Mouse (Mus musculus) ovary, adult 18-20 months (tissue): Measurements from ENCODE around the gene Myo3b.
"Not testable (repeated sequence)": the region's sequence is repeated elsewhere in the genome, so short reads cannot be mapped to it uniquely, and the experiment has no call there.

Experiments
- DNase-seq: peaks from one replicate; pipeline ENCODE4 v3.0.0; 2022; ENCODE audit warnings: low spot score, mixed read lengths

Myo3b gene

GRCm38 (mm10) chr2:70038752-70039151, at the start of gene Myo3b:
TSS of gene Myo3b (plus strand) at chr2:70039126.
- DNase-seq = no peak

- DNase-seq = no peak
Measured at GRCm38 (mm10) chr2:69989224-69989623, 49.7 kb upstream of the Myo3b start.

- no peak for DNase-seq
Measured at GRCm38 (mm10) chr2:69990647-69991046, 48.3 kb upstream of the Myo3b start.

- not testable (repeated sequence) for DNase-seq
Measured at GRCm38 (mm10) chr2:69994082-69994736, 44.7 kb upstream of the Myo3b start.

- DNase-seq = no peak
Measured at GRCm38 (mm10) chr2:69994779-69995178, 44.1 kb upstream of the Myo3b start.

- no peak for DNase-seq
Measured at GRCm38 (mm10) chr2:69999097-69999770, 39.7 kb upstream of the Myo3b start.

GRCm38 (mm10) chr2:70000316-70000715, 38.6 kb upstream of the Myo3b start:
- no peak for DNase-seq

- no peak for DNase-seq
Measured at GRCm38 (mm10) chr2:70006492-70006891, 32.4 kb upstream of the Myo3b start.

GRCm38 (mm10) chr2:70012941-70013340, 26.0 kb upstream of the Myo3b start:
- DNase-seq = no peak

- no peak for DNase-seq
Measured at GRCm38 (mm10) chr2:70018236-70018635, 20.7 kb upstream of the Myo3b start.

- no peak for DNase-seq
Measured at GRCm38 (mm10) chr2:70024454-70024853, 14.5 kb upstream of the Myo3b start.

- DNase-seq = no peak
Measured at GRCm38 (mm10) chr2:70025711-70026110, 13.2 kb upstream of the Myo3b start.

- no peak for DNase-seq
Measured at GRCm38 (mm10) chr2:70031472-70031871, 7.5 kb upstream of the Myo3b start.

GRCm38 (mm10) chr2:70034895-70035294, 4.0 kb upstream of the Myo3b start:
- DNase-seq = no peak

- no peak for DNase-seq
Measured at GRCm38 (mm10) chr2:70035358-70035757, 3.6 kb upstream of the Myo3b start.

GRCm38 (mm10) chr2:70037221-70037620, 1.7 kb upstream of the Myo3b start:
- DNase-seq = no peak

- DNase-seq = no peak
Measured at GRCm38 (mm10) chr2:70044466-70044865, 5.5 kb downstream of the Myo3b start.

GRCm38 (mm10) chr2:70047868-70048267, 8.9 kb downstream of the Myo3b start:
- DNase-seq = no peak

- no peak for DNase-seq
Measured at GRCm38 (mm10) chr2:70053803-70054202, 14.9 kb downstream of the Myo3b start.

GRCm38 (mm10) chr2:70058201-70058600, 19.3 kb downstream of the Myo3b start:
- DNase-seq = no peak

GRCm38 (mm10) chr2:70060359-70061345, 21.7 kb downstream of the Myo3b start:
- no peak for DNase-seq

GRCm38 (mm10) chr2:70065116-70065515, 26.2 kb downstream of the Myo3b start:
- DNase-seq = no peak
